Mouse (Mus musculus) limb, embryonic 10.5 days (tissue): ENCODE data around the gene Ddb2. TPM values are rescaled to one million over a fixed set of nuclear protein-coding genes. Genes with fewer than 3 reads are reported as not detected.

Experiments
- DNase-seq: peaks from one replicate; pipeline ENCODE4 v3.0.0-alpha.2; 2017; ENCODE audit warnings: low spot score
- H3K27ac ChIP-seq: fragments of 300-500 bp; sonication (generic); 2 replicates; pipeline ENCODE4 v1.5.1; 2016; ENCODE audit warnings: mild to moderate bottlenecking
- H3K27me3 ChIP-seq: fragments of 300-500 bp; sonication (generic); 2 replicates; pipeline ENCODE4 v1.6.1; 2016; ENCODE audit warnings: low read depth, mild to moderate bottlenecking; ENCODE audit not compliant: poor library complexity, severe bottlenecking
- H3K36me3 ChIP-seq: fragments of 300-500 bp; sonication (generic); 2 replicates; pipeline ENCODE4 v1.6.1; 2016; ENCODE audit warnings: mild to moderate bottlenecking, moderate library complexity
- H3K4me1 ChIP-seq: fragments of 300-500 bp; sonication (generic); 2 replicates; pipeline ENCODE4 v1.6.1; 2016
- H3K4me3 ChIP-seq: fragments of 300-500 bp; sonication (generic); 2 replicates; pipeline ENCODE4 v1.5.1; 2016; ENCODE audit warnings: mild to moderate bottlenecking, moderate library complexity
- H3K9me3 ChIP-seq: fragments of 300-500 bp; sonication (generic); replicated peaks from 2 replicates; pipeline ENCODE4 v1.6.1; 2016; ENCODE audit warnings: mild to moderate bottlenecking
- WGBS: fragments of 180-500 bp; shearing (Covaris S2); methylation state at CpG from one replicate; pipeline ENCODE4 v1.1.7; 2016; 5-methylcytosine and 5-hydroxymethylcytosine counted together
- polyA plus RNA-seq: library from polyadenylated mRNA; unstranded; fragments of >200 nt; fragmentation: Nextera tagmentation; extraction: Ambion mirVana; gene quantifications from 2 replicates; pipeline ENCODE4 v1.2.1, GENCODE M21; 2016

The Ddb2 gene
- 10.4 and 12.7 TPM in 2 replicates for polyA plus RNA-seq

DNA sequence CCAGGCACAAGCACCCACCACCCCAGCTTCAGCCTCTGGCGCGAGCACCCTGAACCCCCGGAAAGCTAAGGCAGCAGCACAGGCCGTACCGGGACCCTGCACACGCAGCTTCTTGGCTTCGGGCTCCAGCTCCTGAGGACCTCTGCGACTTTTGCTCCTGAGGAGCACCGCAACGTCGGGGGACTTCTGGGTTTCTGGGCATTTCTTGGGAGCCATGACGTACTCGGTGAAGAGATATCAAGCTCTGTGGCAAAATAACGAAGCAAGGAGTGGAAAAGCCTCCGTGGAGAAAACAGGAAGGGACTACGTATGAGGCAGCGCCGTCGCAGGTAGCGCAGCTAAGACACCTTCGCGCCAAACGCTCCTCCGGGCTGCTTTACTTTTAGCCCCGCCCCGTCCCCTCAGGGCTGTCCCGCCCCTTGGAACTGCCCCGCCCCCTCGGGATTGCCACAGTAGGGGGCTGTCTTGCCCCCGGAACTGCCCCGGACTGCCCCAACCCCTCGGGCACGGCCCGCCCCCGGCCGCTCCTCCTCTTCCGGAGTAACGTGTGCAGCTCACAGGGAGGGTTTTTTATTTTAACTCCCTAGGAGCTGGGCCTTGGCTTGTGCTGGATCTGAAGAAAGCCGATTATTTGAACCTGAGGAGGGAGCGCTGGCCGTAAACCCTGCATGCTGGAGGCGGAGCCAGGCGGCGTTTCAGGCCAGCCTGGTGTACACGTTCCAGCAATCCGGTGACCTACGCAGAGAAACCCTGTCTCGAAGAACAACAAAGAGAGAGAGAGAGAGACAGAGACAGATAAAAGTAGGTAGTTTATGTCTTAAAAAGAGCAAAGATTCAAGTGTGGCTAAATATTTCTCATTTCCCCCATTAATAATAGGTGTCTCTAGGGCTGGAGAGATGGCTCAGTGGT, at the start of gene Ddb2:
Ddb2 (minus strand) TSS at position 382 of the 910 bp plus-strand sequence.
- H3K9me3 ChIP-seq: no peaks in the 10 kb centered on the region

GRCm38 (mm10) chr2:91285885-91286505, 49.2 kb upstream of the Ddb2 start:
- H3K9me3 ChIP-seq: no peaks in the 10 kb centered on the region
- H3K4me3 ChIP-seq: no peak overlapping the region
- DNase-seq: peak; percentile 88
- H3K36me3 ChIP-seq: peaks cover 5% of the 10 kb centered on the region; the same call in 1 of the 2 replicates
- H3K27me3 ChIP-seq: no peaks in the 10 kb centered on the region
- 15% methylated on average over 7 of the region's 7 CpGs for WGBS
- H3K4me1 ChIP-seq: peaks cover 19% of the 10 kb centered on the region
- no peak overlapping the region for H3K27ac ChIP-seq

More for the DNA sequence above, at the start of gene Ddb2:
- Histone ChIP-seq H3K36me3 (peaks cover 12% of the 10 kb centered on the region), H3K4me3 (peak within 1 kb of the TSS; percentile 61), H3K27me3 (no peaks in the 10 kb centered on the region), H3K4me1 (peaks cover 8% of the 10 kb centered on the region), H3K27ac (peak within 1 kb of the TSS; percentile 86)
- under 1% methylated on average over 48 of the region's 48 CpGs for WGBS
- DNase-seq: peak; percentile 100

GRCm38 (mm10) chr2:91284375-91285199, 47.8 kb upstream of the Ddb2 start:
- 66% methylated on average over 13 of the region's 13 CpGs for WGBS
- no peak overlapping the region for H3K4me3 ChIP-seq
- peaks cover 5% of the 10 kb centered on the region; the same call in 1 of the 2 replicates for H3K36me3 ChIP-seq
- H3K27me3 ChIP-seq: no peaks in the 10 kb centered on the region
- no peak for DNase-seq
- H3K9me3 ChIP-seq: no peaks in the 10 kb centered on the region
- H3K27ac ChIP-seq: no peak overlapping the region
- peaks cover 19% of the 10 kb centered on the region for H3K4me1 ChIP-seq

DNA sequence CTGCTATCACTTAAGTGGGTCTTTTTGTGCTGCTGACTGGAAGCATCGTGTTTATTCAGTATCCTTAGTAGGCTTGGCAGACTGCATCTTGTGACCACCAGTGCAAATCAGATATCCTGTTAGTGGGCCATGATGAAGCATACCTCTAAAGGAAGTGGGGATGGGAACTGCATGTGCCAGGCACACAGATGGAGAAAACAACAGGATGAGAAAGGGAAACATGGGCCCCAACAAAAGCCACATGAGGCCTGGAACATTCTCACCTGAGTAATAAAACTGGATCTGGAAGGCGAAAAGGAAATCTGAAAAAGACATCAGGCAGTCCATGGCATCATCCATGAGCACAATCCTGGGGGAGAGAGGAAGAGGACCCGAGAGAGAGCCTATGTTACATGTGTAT, 47.2 kb upstream of the Ddb2 start:
- Histone ChIP-seq H3K4me3 (no peak overlapping the region), H3K4me1 (peaks cover 20% of the 10 kb centered on the region), H3K36me3 (peaks cover 6% of the 10 kb centered on the region; the same call in 1 of the 2 replicates), H3K27me3 (no peaks in the 10 kb centered on the region), H3K9me3 (no peaks in the 10 kb centered on the region), H3K27ac (no peak overlapping the region)
- no peak for DNase-seq
- 78% methylated on average over 3 of the region's 3 CpGs for WGBS

DNA sequence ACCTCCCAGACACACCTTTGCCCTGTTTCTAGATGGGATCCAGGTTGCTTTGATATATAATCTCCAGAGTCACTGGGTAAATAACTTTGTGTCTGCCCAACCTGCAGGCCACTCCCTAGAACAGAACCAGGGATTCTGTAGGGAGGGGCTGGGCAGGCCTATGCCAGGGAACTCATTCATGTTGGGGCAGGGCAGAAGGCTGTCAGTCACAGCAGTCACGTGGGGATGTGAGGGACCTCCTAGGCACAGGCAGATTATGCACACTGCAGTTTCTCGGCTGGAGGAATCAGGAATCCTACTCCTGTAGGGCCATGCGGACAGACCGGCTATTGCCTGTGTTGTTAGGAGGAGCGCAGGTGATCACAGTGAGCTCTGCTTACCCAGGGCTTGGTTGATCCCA, 44.6 kb upstream of the Ddb2 start:
- WGBS: 59% methylated on average over 5 of the region's 5 CpGs
- Histone ChIP-seq H3K4me3 (no peak overlapping the region), H3K27me3 (no peaks in the 10 kb centered on the region), H3K4me1 (peaks cover 24% of the 10 kb centered on the region), H3K36me3 (peaks cover 26% of the 10 kb centered on the region), H3K27ac (no peak overlapping the region), H3K9me3 (no peaks in the 10 kb centered on the region)
- DNase-seq: no peak

GRCm38 (mm10) chr2:91279372-91279755, 42.6 kb upstream of the Ddb2 start:
- Histone ChIP-seq H3K4me3 (no peak overlapping the region), H3K27ac (peak overlapping the region; percentile 31; the same call in 1 of the 2 replicates), H3K4me1 (peaks cover 24% of the 10 kb centered on the region), H3K36me3 (peaks cover 46% of the 10 kb centered on the region), H3K27me3 (no peaks in the 10 kb centered on the region), H3K9me3 (no peaks in the 10 kb centered on the region)
- WGBS: 73% methylated on average over 2 of the region's 2 CpGs
- DNase-seq: no peak

GRCm38 (mm10) chr2:91278749-91279371, 42.1 kb upstream of the Ddb2 start:
- DNase-seq: peak; percentile 67
- Histone ChIP-seq H3K4me3 (no peak overlapping the region), H3K36me3 (peaks cover 52% of the 10 kb centered on the region), H3K9me3 (no peaks in the 10 kb centered on the region), H3K27me3 (no peaks in the 10 kb centered on the region), H3K4me1 (peaks cover 24% of the 10 kb centered on the region), H3K27ac (peak overlapping the region; percentile 31; the same call in 1 of the 2 replicates)
- 40% methylated on average over 10 of the region's 10 CpGs for WGBS

DNA sequence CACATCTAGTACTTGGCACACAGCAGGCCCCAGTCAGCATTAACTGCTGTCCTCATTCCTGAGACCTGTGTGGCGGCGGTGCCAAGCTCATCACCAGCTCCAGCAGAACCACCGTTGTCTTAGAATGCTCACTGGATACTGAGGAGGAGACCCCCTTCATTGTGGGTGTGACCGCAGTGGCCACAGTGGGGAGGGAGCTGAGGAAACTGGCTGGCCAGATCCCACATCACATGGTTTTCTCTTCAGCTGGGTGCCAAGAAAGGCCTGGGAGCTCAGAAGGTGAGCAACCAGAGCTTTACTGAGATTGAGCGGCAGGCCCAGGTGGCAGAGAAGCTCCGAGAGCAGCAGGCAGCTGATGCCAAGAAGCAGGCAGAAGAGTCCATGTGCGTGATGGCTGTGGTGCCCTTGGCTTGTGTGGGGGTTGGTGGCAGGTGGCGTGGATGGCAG, 32.9 kb upstream of the Ddb2 start:
- H3K27ac ChIP-seq: no peak overlapping the region
- H3K27me3 ChIP-seq: no peaks in the 10 kb centered on the region
- no peaks in the 10 kb centered on the region for H3K9me3 ChIP-seq
- H3K36me3 ChIP-seq: peaks cover 85% of the 10 kb centered on the region
- no peak overlapping the region for H3K4me3 ChIP-seq
- DNase-seq: no peak
- 94% methylated on average over 8 of the region's 8 CpGs for WGBS
- peaks cover 8% of the 10 kb centered on the region for H3K4me1 ChIP-seq

DNA sequence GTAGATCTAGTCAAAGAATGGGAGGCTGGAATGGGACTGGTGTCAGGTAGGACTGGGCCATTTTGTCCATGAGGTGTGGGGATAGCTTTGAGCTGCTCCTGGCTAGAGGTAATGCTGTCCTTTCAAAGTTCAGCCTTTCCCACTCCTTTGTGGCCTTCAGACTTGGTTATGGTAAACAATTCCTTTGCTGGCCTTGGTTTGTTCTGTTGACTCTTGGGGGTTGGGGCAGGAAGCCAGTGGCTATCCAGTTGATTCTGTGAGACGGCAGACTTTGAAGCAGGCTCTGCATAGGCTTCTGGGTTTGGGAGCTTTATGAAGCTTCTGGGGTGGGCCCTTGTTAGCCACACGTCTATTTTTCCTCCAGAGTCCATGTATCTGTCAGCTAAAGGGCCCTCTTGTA, 31.9 kb upstream of the Ddb2 start:
- 87% methylated on average over 2 of the region's 2 CpGs for WGBS
- DNase-seq: no peak
- H3K27me3 ChIP-seq: no peaks in the 10 kb centered on the region
- H3K27ac ChIP-seq: no peak overlapping the region
- H3K4me1 ChIP-seq: peaks cover 18% of the 10 kb centered on the region
- no peaks in the 10 kb centered on the region for H3K9me3 ChIP-seq
- peaks cover 76% of the 10 kb centered on the region for H3K36me3 ChIP-seq
- H3K4me3 ChIP-seq: no peak overlapping the region

GRCm38 (mm10) chr2:91268042-91268441, 31.3 kb upstream of the Ddb2 start:
- peaks cover 19% of the 10 kb centered on the region for H3K4me1 ChIP-seq
- H3K27me3 ChIP-seq: no peaks in the 10 kb centered on the region
- no peak overlapping the region for H3K27ac ChIP-seq
- H3K9me3 ChIP-seq: no peaks in the 10 kb centered on the region
- no peak overlapping the region for H3K4me3 ChIP-seq
- no peak for DNase-seq
- 93% methylated on average over 3 of the region's 3 CpGs for WGBS
- peaks cover 76% of the 10 kb centered on the region for H3K36me3 ChIP-seq

DNA sequence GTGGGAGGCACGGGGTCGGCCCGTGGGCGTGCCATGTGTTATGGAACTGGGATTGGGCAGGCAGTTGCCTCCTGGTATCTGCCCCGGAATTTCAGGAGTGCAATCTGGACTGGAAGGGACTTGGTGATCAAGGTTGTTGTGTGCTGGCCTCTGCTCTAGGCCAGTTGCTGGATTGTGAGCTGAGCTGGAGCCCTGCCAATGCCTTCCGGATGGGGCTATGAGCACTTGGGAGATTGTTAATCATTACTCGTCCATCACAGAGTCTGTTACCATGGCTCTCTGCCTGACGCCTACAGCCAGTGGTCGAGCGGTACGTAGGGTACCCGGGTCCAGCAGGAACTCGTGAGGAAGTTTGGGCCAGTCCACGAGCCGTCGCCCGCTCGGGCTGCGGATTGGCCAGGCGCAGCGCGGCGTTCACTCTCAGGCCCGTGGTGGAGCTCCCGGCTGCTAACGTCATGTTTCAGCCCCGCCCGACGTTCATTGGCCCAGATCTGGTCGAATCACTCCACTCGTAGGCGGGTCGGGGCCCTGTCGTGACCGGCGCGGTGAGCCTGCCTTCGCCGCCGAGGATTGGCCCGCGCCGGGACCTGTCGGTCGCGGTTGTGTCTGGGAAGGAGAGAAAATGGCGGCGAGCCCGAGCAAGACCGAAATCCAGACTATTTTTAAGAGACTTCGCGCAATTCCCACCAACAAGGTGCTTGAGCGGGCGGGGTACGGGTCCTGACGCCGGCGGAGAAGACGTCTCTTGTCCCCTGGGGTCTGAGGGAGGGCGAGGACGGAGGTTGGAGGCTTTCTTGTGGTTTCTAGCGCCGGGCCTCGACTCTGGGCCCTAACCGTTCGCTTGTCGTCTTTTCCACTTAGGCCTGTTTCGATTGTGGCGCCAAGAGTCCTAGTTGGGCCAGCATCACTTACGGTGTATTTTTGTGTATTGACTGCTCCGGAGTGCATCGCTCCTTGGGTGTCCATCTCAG, 28.2 kb upstream of the Ddb2 start, which contains the start of gene Arfgap2:
Arfgap2 (plus strand) TSS at position 264 of the 971 bp plus-strand sequence.
- Histone ChIP-seq H3K36me3 (peaks cover 69% of the 10 kb centered on the region), H3K4me1 (peaks cover 19% of the 10 kb centered on the region), H3K4me3 (peak within 1 kb of the TSS; percentile 88), H3K27ac (peak within 1 kb of the TSS; percentile 95), H3K9me3 (no peaks in the 10 kb centered on the region), H3K27me3 (no peaks in the 10 kb centered on the region)
- 2% methylated on average over 72 of the region's 72 CpGs for WGBS
- DNase-seq: peak; percentile 96
